Mouse (Mus musculus) heart, postnatal 0 days (tissue): ENCODE measurements around the gene Gfra4.

Experiments
- CTCF ChIP-seq: IDR thresholded peaks from 2 replicates; pipeline ENCODE4 v1.5.1; 2016; ENCODE audit warnings: antibody characterized with exemption, control low read depth, low read depth
- EP300 ChIP-seq: IDR thresholded peaks from 2 replicates; pipeline ENCODE4 v1.6.1; 2016; ENCODE audit warnings: antibody characterized with exemption, low read depth

DNA sequence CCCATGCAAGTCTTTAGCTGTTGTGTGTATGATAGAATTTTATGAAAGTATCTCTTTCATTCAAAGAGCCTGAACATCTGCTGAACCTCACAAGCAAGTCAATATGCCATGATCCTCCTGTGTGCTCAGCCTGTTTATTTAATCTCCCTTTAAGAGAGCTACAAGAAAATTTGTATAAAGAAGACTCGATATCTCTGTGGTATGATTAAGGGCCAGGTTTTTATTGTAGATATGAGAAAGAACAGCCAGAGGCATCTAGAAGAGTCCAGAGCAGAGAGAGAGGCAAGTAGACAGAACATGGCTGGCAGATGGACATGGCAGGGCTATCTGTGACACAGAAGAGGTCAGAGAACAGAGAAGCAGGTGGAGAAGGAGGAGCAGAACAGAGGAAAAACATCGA is 3.1 kb upstream of the Gfra4 start:
- TF ChIP-seq CTCF (no peak), EP300 (no peak)
